Mouse (Mus musculus): ENCODE data around the gene Per1. TPM values are rescaled to one million over a fixed set of nuclear protein-coding genes. Genes with fewer than 3 reads are reported as not detected.

Gene Per1
- total RNA-seq, 2 experiments from 2014 or later, result 78.2 to 92.8 TPM

GRCm38 (mm10) chr11:69117737-69118695 lies 23.0 kb downstream of the Per1 start:
- peak; percentile 63 to 64 for DNase-seq

- DNase-seq, result peak; percentile 79 to 89
Measured at GRCm38 (mm10) chr11:69118765-69119164, 23.7 kb downstream of the Per1 start.

GRCm38 (mm10) chr11:69119446-69120155 lies 24.6 kb downstream of the Per1 start:
- no peak for DNase-seq

GRCm38 (mm10) chr11:69120221-69121000 lies 25.4 kb downstream of the Per1 start, which contains the start of gene Hes7:
Gene Hes7 (plus strand): TSS chr11:69120404.
- no peak for DNase-seq

GRCm38 (mm10) chr11:69121001-69121740 lies 26.2 kb downstream of the Per1 start:
- no peak for DNase-seq

- no peak for DNase-seq
Measured at GRCm38 (mm10) chr11:69121741-69122335, 26.8 kb downstream of the Per1 start.

GRCm38 (mm10) chr11:69122336-69122951 lies 27.4 kb downstream of the Per1 start, which contains the start of gene 9130213A22Rik:
Gene 9130213A22Rik (minus strand): TSS chr11:69122589.
- DNase-seq, result peak; percentile 89 to 90

GRCm38 (mm10) chr11:69123056-69123692 lies 28.2 kb downstream of the Per1 start:
- DNase-seq, result peak; percentile 91

GRCm38 (mm10) chr11:69123693-69124497 lies 28.9 kb downstream of the Per1 start:
- peak; percentile 91 to 95 for DNase-seq

- DNase-seq, result no peak
Measured at GRCm38 (mm10) chr11:69124498-69124847, 29.5 kb downstream of the Per1 start.

- peak; percentile 77 to 79 for DNase-seq
Measured at GRCm38 (mm10) chr11:69125041-69125851, 30.2 kb downstream of the Per1 start.

- DNase-seq, result peak in 1 of 2 experiments; percentile 44
Measured at GRCm38 (mm10) chr11:69125852-69125918, 30.7 kb downstream of the Per1 start, which contains the start of gene Aloxe3. Gene Aloxe3 (plus strand): TSS chr11:69125896.

- DNase-seq, result no peak
Measured at GRCm38 (mm10) chr11:69125919-69126705, 31.1 kb downstream of the Per1 start.

- DNase-seq, result no peak
Measured at GRCm38 (mm10) chr11:69126706-69127095, 31.7 kb downstream of the Per1 start.

- no peak for DNase-seq
Measured at GRCm38 (mm10) chr11:69128426-69129122, 33.6 kb downstream of the Per1 start.

- no peak for DNase-seq
Measured at GRCm38 (mm10) chr11:69133566-69133922, 38.5 kb downstream of the Per1 start.

- peak; percentile 80 to 84 for DNase-seq
Measured at GRCm38 (mm10) chr11:69133923-69134621, 39.1 kb downstream of the Per1 start.

Data from layer of hippocampus, postnatal 36 days (tissue).